Mouse (Mus musculus) G1E (cell line): ENCODE measurements around the gene Fam169b. TPM values are rescaled to one million over a fixed set of nuclear protein-coding genes. Genes with fewer than 3 reads are reported as not detected.
"Not testable (repeated sequence)": the region's sequence is repeated elsewhere in the genome, so short reads cannot be mapped to it uniquely, and the experiment has no call there.

ENCODE experiments used
- ATAC-seq: 2 replicates; pipeline ENCODE4 v1.8.0; 2016; ENCODE audit warnings: mild to moderate bottlenecking; ENCODE audit not compliant: insufficient number of reproducible peaks, poor library complexity, low FRiP score, severe bottlenecking; ENCODE audit errors: extremely low read depth
- DNase-seq: peaks from one replicate; pipeline ENCODE4 v3.0.0; 2012; ENCODE audit warnings: low spot score
- H3K27me3 ChIP-seq: 2 replicates; pipeline ENCODE4 v1.6.1; 2012; ENCODE audit warnings: mild to moderate bottlenecking, low read length, inconsistent platforms; ENCODE audit not compliant: insufficient read depth
- H3K36me3 ChIP-seq: replicated peaks from 2 replicates; pipeline ENCODE3; 2012; ENCODE audit warnings: mild to moderate bottlenecking, inconsistent platforms
- H3K4me1 ChIP-seq: 2 replicates; pipeline ENCODE4 v1.6.1; 2012; ENCODE audit warnings: low read depth, low read length, inconsistent platforms, mixed read lengths; ENCODE audit not compliant: insufficient read depth
- H3K4me3 ChIP-seq: 2 replicates; pipeline ENCODE4 v1.5.1; 2012; ENCODE audit warnings: low read depth, mild to moderate bottlenecking, inconsistent platforms, low read length, moderate library complexity, mixed read lengths
- H3K9me3 ChIP-seq: replicated peaks from 2 replicates; pipeline ENCODE4 v1.6.1; 2012; ENCODE audit warnings: inconsistent platforms
- CTCF ChIP-seq: IDR thresholded peaks from 2 replicates; pipeline ENCODE4 v1.5.1; 2012; ENCODE audit warnings: low read depth, low read length, inconsistent platforms, mixed read lengths
- GATA1 ChIP-seq: IDR thresholded peaks from 2 replicates; pipeline ENCODE4 v1.6.1; 2012; ENCODE audit warnings: borderline replicate concordance, low read length, inconsistent platforms, mixed read lengths
- GATA2 ChIP-seq: IDR thresholded peaks from 2 replicates; pipeline ENCODE4 v1.6.1; 2012; ENCODE audit warnings: low read depth, low read length, inconsistent platforms, borderline replicate concordance
- POLR2AphosphoS5 ChIP-seq: IDR thresholded peaks from 2 replicates; pipeline ENCODE4 v1.6.1; 2012; ENCODE audit warnings: low read depth, low read length, inconsistent platforms; ENCODE audit not compliant: insufficient replicate concordance
- TAL1 ChIP-seq: conservative IDR thresholded peaks from 2 replicates; pipeline ENCODE4 v1.6.1; 2012; ENCODE audit warnings: low read depth, low read length, inconsistent platforms, mixed read lengths
- polyA plus RNA-seq: library from polyadenylated mRNA; stranded (reverse); fragments of >175 nt; gene quantifications from 2 replicates; pipeline ENCODE4 v1.2.3, GENCODE M21; 2012
- total RNA-seq, 2 experiments: library from RNA; stranded (forward) in 1 of 2; stranded (reverse) in 1 of 2; fragments of 200-1000 nt in 1 of 2; fragments of >200 nt in 1 of 2; fragmentation: Nextera tagmentation in 1 of 2; gene quantifications; 2 replicates each; pipeline ENCODE4 v1.2.3; 2014 to 2017

The Fam169b gene
- total and polyA plus RNA-seq, 3 experiments: 0.16 TPM; not detected in 2

DNA sequence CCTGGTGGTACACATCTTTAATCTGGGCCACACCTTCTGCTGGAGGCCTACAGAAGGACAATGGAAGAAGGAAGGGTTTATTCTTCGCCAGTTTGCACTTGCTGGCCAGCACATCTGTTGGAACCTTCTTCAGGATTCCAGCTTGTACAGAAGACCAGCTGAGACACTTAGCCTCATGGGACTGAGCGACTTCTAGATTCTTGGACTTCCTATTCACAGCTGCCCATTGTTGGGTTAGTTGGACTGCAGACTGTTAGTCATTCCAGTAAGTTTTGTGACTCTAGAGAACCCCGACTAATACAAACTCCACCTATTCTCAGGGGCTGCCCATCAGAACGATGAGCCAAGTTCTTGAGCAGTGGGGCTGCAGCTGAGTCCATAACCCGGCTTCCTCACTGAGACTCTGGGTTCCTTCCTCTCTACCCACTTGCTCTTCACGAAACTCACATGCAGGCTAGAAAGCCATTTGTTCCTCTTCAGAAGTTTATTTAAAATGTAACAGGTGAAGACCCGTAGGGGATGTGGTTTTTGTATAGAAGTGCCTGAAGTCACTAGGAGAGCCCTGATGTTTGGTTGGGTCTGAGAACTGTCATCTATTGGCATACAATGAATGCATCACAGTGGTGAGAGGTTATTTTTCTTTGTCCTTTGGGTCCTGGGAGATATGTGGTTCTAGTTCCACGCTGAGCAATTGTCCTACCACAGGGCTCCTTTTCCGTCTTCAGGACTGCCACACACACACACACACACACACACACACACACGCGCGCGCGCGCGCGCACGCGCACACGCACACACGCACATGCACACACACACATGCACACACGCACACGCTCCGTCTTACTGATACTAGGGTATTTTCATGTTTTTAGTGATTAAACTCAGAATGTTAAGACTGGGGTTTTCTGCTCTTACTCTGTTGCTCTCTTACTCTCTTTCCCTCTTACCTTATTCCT lies 13.2 kb downstream of the Fam169b start:
- H3K4me1 ChIP-seq: no peaks in the 10 kb centered on the region
- ATAC-seq (no peak), DNase-seq (no peak)

GRCm38 (mm10) chr7:68287582-68287981 lies 13.9 kb downstream of the Fam169b start:
- no peaks in the 10 kb centered on the region for H3K4me1 ChIP-seq
- DNase-seq (no peak), ATAC-seq (no peak)
- no peak overlapping the region for H3K4me3 ChIP-seq
- H3K36me3 ChIP-seq: no peaks in the 10 kb centered on the region
- no peak for TF ChIP-seq POLR2AphosphoS5
- no peak for TF ChIP-seq TAL1
- no peak for TF ChIP-seq CTCF
- TF ChIP-seq GATA1: no peak
- TF ChIP-seq GATA2: no peak
- H3K9me3 ChIP-seq: peaks cover 2% of the 10 kb centered on the region; the same call in 1 of the 2 replicates
- no peaks in the 10 kb centered on the region for H3K27me3 ChIP-seq

More for the DNA sequence above, 13.2 kb downstream of the Fam169b start:
- H3K36me3 ChIP-seq: no peaks in the 10 kb centered on the region
- H3K9me3 ChIP-seq: peaks cover 2% of the 10 kb centered on the region; the same call in 1 of the 2 replicates
- H3K27me3 ChIP-seq: no peaks in the 10 kb centered on the region
- no peak overlapping the region for H3K4me3 ChIP-seq
- TF ChIP-seq TAL1: no peak
- TF ChIP-seq GATA2: no peak
- TF ChIP-seq GATA1: no peak
- TF ChIP-seq CTCF: no peak
- TF ChIP-seq POLR2AphosphoS5: no peak

DNA sequence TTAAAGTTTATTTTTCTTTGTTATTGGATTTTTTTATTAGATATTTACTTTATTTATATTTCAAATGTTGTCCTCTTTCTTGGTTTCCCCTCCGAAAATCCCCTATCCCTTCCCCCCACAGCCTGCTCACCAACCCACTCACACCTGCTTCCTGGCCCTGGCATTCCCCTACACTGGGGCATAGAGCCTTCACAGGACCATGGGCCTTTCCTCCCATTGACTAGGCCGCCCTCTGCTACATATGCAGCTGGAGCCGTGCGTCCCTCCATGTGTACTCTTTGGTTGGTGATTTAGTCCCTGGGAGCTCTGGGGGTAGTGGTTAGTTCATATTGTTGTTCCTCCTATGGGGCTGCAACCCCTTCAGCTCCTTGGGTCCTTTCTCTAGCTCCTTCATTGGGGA lies 14.4 kb downstream of the Fam169b start:
- H3K9me3 ChIP-seq, H3K27me3 ChIP-seq, ATAC-seq, H3K4me1 ChIP-seq, H3K4me3 ChIP-seq, H3K36me3 ChIP-seq, DNase-seq: not testable (repeated sequence)

DNA sequence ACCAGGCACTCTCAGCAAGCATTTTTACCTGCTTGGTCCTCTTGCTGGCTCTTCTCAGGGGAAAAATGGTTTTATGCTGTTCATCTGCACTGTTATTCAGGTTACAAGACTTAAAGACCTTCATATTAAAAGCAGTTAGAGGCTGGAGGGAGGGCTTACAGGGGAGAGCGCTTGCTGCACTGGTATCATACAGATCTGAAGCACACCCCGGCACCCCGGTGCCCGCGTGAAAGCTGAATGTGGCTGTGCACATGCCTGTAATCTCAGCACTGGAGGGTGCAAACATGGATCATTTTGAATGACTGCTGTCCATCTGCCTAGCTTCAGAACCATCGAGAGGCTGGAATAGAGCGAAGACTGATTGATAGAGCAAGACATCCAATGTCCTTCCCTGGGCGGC lies 15.4 kb downstream of the Fam169b start:
- ATAC-seq: no peak
- Histone ChIP-seq H3K4me3 (no peak overlapping the region), H3K27me3 (no peaks in the 10 kb centered on the region), H3K9me3 (peaks cover 2% of the 10 kb centered on the region; the same call in 1 of the 2 replicates), H3K4me1 (no peaks in the 10 kb centered on the region), H3K36me3 (no peaks in the 10 kb centered on the region)
- DNase-seq: no peak
- TF ChIP-seq TAL1 (no peak), GATA1 (no peak), POLR2AphosphoS5 (no peak), CTCF (no peak), GATA2 (no peak)

DNA sequence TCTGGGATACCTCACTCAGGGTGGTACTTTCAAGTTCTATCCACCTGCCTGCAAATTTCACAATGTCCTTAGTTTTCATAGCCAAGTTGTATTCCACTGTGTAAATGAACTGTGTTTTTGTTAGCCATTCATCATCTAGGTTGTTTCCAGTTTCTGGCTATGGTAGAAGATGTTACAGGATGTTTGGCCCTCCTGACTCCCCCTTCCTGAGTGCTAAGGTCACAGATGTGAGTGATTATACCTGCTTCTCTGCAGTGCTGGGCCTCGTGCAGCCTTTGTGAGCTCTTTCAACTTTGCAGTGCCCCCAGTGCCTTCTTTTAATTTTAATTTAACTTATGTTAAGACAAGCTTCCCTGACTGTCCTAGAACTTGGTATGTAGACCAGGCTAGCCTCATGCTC lies 18.0 kb downstream of the Fam169b start:
- H3K27me3 ChIP-seq: no peaks in the 10 kb centered on the region

GRCm38 (mm10) chr7:68293997-68294789 lies 20.6 kb downstream of the Fam169b start:
- no peak for DNase-seq
- Histone ChIP-seq H3K4me1 (no peaks in the 10 kb centered on the region), H3K9me3 (peaks cover 6% of the 10 kb centered on the region), H3K36me3 (no peaks in the 10 kb centered on the region), H3K4me3 (no peak overlapping the region), H3K27me3 (no peaks in the 10 kb centered on the region)
- ATAC-seq: no peak
- no peak for TF ChIP-seq GATA1
- TF ChIP-seq CTCF: no peak
- TF ChIP-seq GATA2: no peak
- TF ChIP-seq TAL1: no peak

More for the DNA sequence above, 18.0 kb downstream of the Fam169b start:
- Histone ChIP-seq H3K4me1 (no peaks in the 10 kb centered on the region), H3K36me3 (no peaks in the 10 kb centered on the region), H3K4me3 (no peak overlapping the region), H3K9me3 (peaks cover 3% of the 10 kb centered on the region)
- no peak for DNase-seq
- TF ChIP-seq CTCF (no peak), TAL1 (no peak), GATA2 (no peak), GATA1 (no peak), POLR2AphosphoS5 (no peak)
- ATAC-seq: no peak
